Mouse (Mus musculus) gastrocnemius, adult 2 months (tissue): ENCODE results near the gene Zfp58. TPM values are rescaled to one million over a fixed set of nuclear protein-coding genes. Genes with fewer than 3 reads are reported as not detected.

Experiments used
- DNase-seq: peaks from one replicate; pipeline ENCODE4 v3.0.0; 2022
- H3K27ac ChIP-seq: fragments of 200-600 bp; 2 replicates; pipeline ENCODE4 v1.8.1; 2022; ENCODE audit warnings: mild to moderate bottlenecking
- H3K4me3 ChIP-seq: fragments of 200-600 bp; 2 replicates; pipeline ENCODE4 v1.8.1; 2022; ENCODE audit warnings: mild to moderate bottlenecking, moderate library complexity
- CTCF ChIP-seq: fragments of 200-600 bp; IDR thresholded peaks from 2 replicates; pipeline ENCODE4 v1.8.1; 2022; ENCODE audit warnings: antibody characterized with exemption, mild to moderate bottlenecking, moderate library complexity
- intact Hi-C: fragments of 180-260 bp; cut with DNase I; formaldehyde crosslinking; loops from one replicate; pipeline ENCODE4 v1.15.1; 2025
- total RNA-seq, 2 experiments: library from RNA; stranded (reverse); gene quantifications; 2 replicates each; pipeline ENCODE4 v1.2.3; 2021

Gene Zfp58
- total RNA-seq, 2 experiments from 2014 or later, result 4.2 to 4.8 TPM

DNA sequence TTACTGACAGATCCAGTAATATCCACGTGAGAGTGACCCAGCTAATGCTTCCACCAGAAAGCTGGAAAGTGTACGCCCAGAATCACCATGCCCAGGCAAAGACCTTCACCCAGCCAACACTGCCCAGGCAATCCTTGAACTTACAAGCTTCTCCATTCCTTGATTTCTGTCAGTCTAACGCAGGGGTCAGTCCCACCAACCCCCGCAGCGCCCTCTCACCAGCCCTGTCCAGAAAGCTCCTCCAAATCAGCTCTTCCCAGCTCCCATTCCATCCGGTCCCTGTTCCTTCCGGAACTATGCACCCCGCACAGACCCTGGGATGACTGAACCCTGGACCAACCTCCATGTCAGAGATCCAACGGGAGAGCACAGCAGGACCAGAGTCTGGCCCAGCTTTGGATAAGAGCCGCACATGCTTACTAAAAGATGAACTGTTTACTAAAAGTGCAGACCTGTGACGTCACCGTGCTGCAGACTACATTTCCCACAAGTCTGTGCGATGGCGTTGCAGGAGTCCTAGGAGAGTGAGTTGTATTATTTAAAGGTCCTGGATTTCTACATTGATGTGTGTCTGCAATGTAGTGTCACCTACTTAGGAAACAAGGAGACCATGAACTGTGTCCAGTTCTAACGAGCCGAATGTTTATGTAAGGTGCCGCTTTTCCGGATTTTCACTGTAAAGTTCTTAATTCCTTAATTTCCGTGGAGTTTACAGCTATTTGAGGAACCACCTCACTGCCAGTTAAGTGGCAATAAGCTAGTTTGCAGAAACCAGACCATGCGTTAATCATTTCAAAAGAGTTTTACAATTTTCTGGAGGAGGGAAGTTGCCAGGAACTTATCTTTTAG lies 49.0 kb downstream of the Zfp58 start, which contains the start of gene Zfp874a:
TSS of gene Zfp874a (minus strand) at position 453 of the 849 bp plus-strand sequence.
- peak within 1 kb of the TSS; percentile 72 for H3K4me3 ChIP-seq
- peak within 1 kb of the TSS; percentile 88 for H3K27ac ChIP-seq
- intact Hi-C loops, result no loop called here
- TF ChIP-seq CTCF, result no peak
- DNase-seq, result peak; percentile 92

Other genes starting within 250 kb of the Zfp58 start
- 1 to 10 TPM; 1.3 to 1.5 TPM for gene Zfp458, start 222.1 kb downstream of the Zfp58 start, total RNA-seq
- gene Zfp457, start 194.1 kb downstream of the Zfp58 start, total RNA-seq, result 1 to 10 TPM; 4.0 to 4.4 TPM
- gene Zfp595, start 168.0 kb downstream of the Zfp58 start, total RNA-seq, result 1 to 10 TPM; 1.5 to 1.6 TPM
- 1 to 10 TPM; 1.2 to 1.6 TPM for gene Gm28044, start 140.0 kb downstream of the Zfp58 start, total RNA-seq
- 1 to 10 TPM; 1.1 to 1.2 TPM for gene Zfp953, start 139.9 kb downstream of the Zfp58 start, total RNA-seq
- gene Gm28041, start 124.8 kb downstream of the Zfp58 start, total RNA-seq, result not detected
- under 1 TPM; 0.20 to 0.53 TPM for gene Zfp456, start 124.7 kb downstream of the Zfp58 start, total RNA-seq
- 1 to 10 TPM; 1.0 to 1.7 TPM for gene Zfp429, start 100.7 kb downstream of the Zfp58 start, total RNA-seq
- gene Zfp459, start 79.1 kb downstream of the Zfp58 start, total RNA-seq, result 1 to 10 TPM in 1 of 2 experiments, under 1 TPM in 1; 0.92 to 1.2 TPM
- 1 to 10 TPM; 6.5 to 8.3 TPM for gene Zfp874a, start 48.9 kb downstream of the Zfp58 start, total RNA-seq
- 10 to 100 TPM; 13.4 to 13.8 TPM for gene Zfp874b, start 16.3 kb downstream of the Zfp58 start, total RNA-seq
- under 1 TPM in 1 of 2 experiments, not detected in 1; 0.20 TPM for gene Gm26965, start 25.6 kb upstream of the Zfp58 start, total RNA-seq
- 1 to 10 TPM; 3.5 to 5.2 TPM for gene Zfp87, start 25.6 kb upstream of the Zfp58 start, total RNA-seq
- gene Zfp748, start 53.3 kb upstream of the Zfp58 start, total RNA-seq, result 1 to 10 TPM; 2.3 TPM
- gene Zfp729b, start 109.2 kb upstream of the Zfp58 start, total RNA-seq, result 1 to 10 TPM; 2.4 to 3.4 TPM
- gene Gm49345, start 137.2 kb upstream of the Zfp58 start, total RNA-seq, result 1 to 10 TPM in 1 of 2 experiments, under 1 TPM in 1; 0.13 to 1.6 TPM
- gene Zfp729a, start 137.2 kb upstream of the Zfp58 start, total RNA-seq, result 1 to 10 TPM; 3.6 to 3.7 TPM
- gene Zfp738, start 186.5 kb upstream of the Zfp58 start, total RNA-seq, result 1 to 10 TPM; 2.3 to 3.5 TPM
- gene Zfp65, start 228.6 kb upstream of the Zfp58 start, total RNA-seq, result 1 to 10 TPM; 3.5 to 4.8 TPM